Mouse (Mus musculus) 3T3-L1 (cell line): ENCODE measurements around the gene Mtor.

Experiments used
- DNase-seq: peaks from one replicate; pipeline ENCODE4 v3.0.0-alpha.2; 2015; ENCODE audit warnings: low read depth, low spot score

The Mtor gene

GRCm38 (mm10) chr4:148532516-148532915, 84.1 kb downstream of the Mtor start:
- no peak for DNase-seq

DNA sequence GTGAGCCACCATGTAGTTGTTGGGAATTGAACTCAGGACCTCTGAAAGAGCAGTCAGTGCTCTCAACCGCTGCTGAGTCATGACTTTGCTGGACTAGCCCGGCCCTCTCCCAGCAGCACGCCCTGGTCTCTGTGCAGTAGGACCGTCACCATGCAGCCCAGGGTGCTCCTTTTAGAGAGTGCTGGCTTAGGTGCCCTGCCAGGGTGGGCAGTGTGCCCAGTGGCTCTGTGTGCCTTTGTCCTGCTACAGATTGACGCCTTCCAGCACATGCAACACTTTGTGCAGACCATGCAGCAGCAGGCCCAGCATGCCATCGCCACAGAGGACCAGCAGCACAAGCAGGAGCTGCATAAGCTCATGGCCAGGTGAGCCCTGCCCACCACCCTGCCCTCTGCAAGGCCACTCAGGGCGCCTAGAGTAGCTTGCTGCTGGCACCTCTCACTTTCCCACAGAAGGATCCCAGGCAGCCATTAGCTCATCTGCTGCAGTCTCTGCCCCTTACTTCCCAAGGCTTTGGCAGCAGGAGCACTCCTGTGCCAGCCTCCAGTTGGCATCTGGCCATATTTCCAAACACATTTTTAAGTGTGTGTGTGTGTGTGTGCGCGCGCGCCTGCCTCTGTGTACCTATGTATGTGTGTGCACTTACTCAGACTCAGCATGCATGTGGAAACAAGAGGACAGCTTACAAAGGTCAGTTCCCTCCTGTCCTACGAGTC, 85.4 kb downstream of the Mtor start:
- DNase-seq: no peak

- DNase-seq: no peak
Observed at GRCm38 (mm10) chr4:148535876-148536275, 87.5 kb downstream of the Mtor start.

DNA sequence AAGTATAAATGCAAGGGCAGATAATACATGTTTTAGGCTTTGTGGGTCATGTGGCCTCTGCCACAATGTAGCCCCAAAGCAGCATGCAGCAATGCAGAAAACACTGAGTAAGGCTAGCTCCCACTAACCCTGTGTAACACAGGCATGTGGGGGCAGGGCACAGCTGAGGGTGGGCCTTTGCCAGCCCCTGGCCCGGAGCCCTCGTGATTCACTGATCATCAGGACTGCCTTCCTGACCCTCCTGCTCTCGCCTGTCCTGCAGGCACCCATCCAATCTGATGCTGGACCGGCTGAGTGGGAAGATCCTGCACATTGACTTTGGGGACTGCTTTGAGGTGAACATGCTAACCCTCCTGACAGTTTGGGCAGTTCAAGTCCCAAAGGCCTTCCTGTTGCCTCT, 100.7 kb downstream of the Mtor start:
- no peak for DNase-seq

GRCm38 (mm10) chr4:148557766-148558165, 109.4 kb downstream of the Mtor start:
- DNase-seq: peak; percentile 11

DNA sequence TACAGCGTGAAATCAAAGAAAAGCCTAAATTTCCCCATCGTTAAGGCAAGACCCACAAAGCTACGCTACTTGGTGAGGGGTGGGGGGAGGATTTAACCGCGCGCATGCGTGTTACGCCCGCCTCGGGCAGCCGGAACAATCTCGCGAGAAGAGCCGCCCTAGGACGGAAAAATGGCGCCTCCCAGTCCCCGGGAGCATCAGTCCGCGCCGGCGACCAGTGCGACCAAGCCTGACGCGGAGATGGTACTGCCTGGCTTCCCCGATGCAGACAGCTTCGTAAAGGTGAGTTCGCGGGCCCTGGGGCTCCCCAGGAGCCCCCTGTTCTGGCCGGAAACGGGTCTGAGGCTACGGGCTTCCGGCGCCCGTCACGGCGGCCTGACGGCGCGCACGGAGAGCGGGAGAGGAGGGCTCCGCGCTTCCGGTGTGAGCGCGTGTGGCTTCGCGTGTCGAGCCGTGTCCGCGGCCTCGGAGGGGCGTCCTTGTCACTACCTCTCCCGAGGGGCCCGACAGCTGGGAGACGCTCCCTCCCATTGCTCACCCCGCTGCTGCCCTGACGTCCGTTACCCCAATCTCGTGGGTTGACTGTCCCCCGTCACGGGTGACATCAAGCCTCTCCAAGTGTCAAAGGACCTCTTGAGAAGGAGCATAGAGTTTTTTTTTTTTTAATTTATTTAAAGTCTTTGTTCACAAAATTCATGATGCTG, 110.0 kb downstream of the Mtor start, which contains the start of gene Exosc10:
Gene Exosc10 (plus strand): TSS at position 133 of the 704 bp plus-strand sequence.
- peak; percentile 78 for DNase-seq

- no peak for DNase-seq
Observed at GRCm38 (mm10) chr4:148562676-148563075, 114.3 kb downstream of the Mtor start.

DNA sequence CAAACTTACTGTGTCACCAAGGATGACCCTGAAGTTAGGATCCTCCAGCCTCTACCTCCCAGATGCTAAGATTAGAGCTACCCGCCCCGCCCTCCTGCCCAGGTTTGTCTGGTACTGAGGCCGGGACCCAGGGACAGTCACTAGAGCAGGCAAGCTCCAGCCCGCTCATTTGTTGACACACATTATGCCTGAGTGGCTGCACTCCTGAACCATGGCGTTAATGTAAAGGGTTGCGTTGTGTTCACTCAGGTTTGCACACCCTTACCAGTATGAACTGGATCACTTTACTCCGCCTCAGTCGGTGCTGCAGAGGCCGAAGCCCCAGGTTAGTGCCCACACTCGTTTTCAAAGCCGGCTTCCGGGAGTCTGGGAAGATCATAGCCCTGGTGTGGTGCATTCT, 115.2 kb downstream of the Mtor start:
- no peak for DNase-seq

DNA sequence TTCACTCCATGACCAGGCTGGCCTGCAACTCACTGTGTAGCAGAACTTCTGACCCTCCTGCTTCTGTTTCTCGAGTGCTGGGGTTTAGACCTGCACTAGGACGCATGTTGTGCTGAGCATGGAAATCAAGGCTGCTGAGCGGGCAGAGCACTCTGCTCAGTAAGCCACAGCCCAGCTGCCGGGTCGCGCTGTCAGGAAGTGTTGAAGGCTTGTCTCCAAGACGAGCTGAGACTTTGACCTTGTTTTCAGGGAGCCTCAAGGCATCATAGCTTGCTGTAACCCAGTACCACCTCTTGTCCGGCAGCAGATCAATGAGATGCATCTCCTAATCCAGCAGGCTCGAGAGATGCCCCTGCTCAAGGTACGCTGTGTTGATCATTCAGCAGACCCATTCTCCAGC, 121.7 kb downstream of the Mtor start:
- no peak for DNase-seq

DNA sequence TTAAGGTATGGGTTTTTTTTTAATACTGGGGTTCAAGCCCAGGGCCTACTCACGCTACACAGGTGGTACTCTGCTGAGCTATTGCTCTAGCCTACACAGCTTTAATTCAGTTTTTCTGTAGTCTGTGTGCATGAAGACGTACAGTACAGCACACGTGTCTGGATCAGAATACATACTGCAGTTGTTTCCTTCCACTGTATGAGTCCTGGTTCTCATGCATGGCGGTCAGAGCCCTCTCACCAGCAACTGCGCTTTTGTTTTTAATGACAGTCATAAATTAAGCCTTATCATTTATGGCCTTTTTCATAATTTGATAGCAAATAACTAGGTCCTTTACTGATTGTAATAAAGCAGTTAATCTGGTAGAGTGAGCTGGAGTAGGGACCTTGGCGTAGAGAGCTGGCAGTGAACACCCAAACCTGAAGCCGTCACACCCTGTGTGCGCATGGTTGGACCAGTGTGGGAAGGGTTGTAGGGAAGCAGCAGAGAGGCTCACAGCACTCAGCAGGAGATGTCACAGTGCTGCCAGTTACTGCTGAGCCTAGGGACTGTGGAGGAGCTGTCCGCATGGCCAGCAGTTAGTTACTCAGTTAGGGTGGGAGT, 122.4 kb downstream of the Mtor start:
- DNase-seq: no peak

DNA sequence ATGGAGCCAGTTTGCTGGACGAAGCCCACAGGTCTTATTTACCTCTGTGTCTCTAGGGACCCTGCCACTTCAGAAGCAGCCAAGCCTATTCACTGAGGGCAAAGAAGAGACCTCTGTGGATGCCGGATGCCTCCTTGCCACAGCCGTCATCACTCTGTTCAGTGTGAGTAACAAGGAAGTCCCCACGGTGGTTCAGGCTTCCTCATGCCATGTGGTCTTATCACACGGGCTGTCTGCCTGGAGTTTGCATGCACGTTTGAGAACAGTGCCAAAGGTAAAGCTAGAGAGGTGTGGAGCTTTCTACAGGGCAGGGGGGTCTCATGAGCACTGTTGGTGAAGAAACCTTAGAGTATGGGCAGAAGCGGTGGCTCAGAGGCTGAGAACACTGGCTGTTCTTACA, 124.8 kb downstream of the Mtor start:
- DNase-seq: no peak

DNA sequence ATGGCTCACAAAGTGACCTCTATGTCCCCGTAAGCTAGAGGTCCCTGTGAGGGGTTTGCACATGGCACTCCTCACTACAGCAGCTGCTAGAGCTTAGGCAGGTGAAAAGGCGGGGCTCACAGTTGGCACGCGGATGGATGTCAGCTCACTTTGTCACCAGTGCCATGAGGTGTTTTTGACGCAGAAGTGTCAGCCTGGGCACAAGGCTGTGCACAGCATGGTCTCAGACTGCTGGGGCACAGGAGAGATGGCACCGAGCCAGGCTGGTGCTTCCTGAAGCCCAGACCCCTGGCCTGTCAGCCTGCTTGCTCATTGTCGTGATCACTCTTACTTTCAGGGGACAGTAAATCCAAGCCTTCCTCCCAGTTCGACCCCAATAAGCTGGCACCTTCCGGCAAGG, 132.4 kb downstream of the Mtor start:
- no peak for DNase-seq

DNA sequence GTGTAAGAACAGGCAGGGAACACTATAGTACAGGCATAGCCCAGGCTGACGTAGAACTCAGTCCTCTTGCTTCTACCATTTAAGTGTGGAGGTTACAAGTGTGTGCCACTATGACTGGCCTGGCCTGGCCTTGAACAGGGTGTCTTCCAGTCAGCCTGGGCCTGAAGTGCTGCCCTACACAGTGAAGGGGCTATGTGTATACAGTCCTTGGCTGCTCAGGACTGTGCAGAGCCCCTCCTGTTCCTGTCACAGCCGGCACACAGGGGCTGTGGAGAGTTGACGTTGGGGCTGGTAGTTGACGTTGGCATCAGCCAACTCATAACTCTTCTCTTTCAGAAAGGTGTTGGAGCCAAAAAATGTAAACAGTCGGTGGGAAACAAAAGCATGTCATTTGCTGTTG, 133.0 kb downstream of the Mtor start:
- DNase-seq: no peak

- no peak for DNase-seq
Observed at GRCm38 (mm10) chr4:148583257-148583656, 134.8 kb downstream of the Mtor start.

DNA sequence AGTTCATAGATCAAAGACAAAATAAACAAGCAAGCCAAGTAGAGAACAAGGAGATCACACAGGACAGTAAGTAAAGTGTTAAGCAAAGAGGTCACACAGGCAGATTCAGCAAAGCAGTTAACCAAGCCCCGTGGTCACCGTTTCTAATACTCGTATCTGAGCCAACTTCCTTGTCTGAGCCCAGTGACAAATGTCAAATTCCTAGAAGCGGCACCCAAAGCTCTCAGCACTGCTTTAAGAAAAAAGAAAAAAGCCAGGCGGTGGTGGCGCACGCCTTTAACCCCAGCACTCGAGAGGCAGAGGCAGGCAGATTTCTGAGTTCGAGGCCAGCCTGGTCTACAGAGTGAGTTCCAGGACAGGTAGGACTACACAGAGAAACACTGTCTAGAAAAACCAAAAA, 138.2 kb downstream of the Mtor start:
- DNase-seq: no peak

DNA sequence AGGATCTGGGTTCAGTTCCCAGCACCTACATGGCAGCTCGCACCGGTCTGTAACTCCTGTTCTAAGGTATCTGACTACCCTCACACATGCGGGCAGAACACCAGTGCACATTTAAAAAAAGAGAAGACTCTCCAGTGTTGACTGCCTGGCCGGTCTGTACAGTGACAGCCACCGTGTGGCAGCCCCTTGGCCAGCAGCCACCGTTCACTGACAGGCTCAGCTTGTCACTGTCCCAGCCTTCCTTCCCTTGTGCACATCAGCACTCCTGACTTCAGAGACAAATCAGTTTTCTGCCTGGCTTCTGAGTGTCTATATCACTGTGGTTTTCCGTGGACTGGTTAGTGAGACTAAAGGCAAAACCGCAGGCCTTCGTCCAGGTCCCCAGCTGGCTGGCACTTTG, 140.4 kb downstream of the Mtor start:
- no peak for DNase-seq

DNA sequence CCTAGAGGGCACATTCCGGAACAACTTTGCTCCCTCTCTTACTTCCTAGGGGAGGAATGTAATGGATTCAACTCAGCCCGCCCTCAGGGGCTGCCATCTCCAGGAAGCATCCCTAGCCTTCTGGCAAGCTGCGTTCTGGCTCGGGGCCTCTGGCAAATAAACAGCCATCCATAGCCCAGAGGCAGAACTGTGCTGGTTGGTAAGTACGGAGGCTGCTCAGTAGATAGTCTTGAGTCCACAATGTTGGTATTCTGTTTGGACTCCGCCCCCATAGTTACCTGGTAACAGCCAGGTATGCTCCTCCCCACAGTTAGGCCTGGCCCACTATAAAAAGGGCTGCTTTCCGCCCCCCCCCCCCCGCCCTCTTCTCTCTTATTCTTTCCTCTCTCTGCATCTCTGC, 141.2 kb downstream of the Mtor start:
- DNase-seq: no peak

GRCm38 (mm10) chr4:148590421-148591170, 142.2 kb downstream of the Mtor start:
- no peak for DNase-seq

GRCm38 (mm10) chr4:148591171-148591630, 142.8 kb downstream of the Mtor start, which contains the start of gene Srm:
Gene Srm, plus strand, starts transcription at chr4:148591503.
- peak; percentile 95 for DNase-seq

DNA sequence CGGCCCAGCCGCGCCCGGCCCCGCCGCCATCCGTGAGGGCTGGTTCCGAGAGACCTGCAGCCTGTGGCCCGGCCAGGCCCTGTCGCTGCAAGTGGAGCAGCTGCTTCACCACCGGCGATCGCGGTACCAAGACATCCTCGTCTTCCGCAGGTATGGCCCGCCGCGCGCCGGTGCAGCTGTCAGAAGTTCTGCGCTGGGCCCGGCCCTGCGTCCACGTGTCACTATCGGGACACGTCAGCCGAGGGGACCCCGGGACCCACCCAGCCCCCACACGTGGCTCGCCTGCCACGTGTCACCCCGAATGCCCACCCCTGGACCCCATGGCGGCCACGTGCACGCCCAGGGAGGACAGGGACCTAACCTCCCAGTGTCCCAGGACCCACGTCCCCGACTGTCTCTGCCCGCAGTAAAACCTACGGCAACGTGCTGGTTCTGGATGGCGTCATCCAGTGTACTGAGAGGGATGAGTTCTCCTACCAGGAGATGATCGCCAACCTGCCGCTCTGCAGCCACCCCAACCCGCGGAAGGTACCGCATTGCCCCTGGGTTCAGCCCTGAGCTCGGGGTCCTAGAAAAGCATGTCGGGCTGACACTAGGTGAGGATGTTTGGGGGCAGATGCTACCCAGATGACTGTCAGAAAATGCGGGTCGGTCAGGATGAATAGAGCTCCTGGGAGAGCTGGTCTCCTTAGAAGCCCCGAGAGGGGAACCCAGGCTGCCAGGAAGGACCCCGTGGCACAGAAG, 143.4 kb downstream of the Mtor start:
- peak; percentile 46 for DNase-seq

DNA sequence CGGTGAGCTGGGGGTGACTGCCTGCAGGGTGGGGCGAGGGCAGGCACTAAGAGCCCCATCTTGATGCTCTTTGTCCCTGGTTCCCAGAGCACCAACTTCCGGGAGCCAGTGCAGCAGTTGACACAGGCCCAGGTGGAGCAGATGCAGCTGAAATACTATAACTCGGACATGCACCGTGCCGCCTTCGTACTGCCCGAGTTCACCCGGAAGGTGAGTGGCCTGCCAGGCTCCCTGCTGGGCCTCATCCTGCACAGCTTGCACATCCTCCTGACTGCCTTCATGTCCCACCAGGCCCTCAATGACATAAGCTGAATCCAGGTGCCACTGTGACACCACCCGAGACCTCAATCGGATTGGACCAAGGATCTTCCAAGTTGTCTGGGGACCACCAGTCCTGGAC, 145.6 kb downstream of the Mtor start:
- DNase-seq: no peak
